Mouse (Mus musculus) olfactory bulb, adult 2 months (tissue): Measurements from ENCODE around the gene Tshz2.

Experiments used
- CTCF ChIP-seq: fragments of 200-500 bp; IDR thresholded peaks from 2 replicates; pipeline ENCODE4 v1.5.1; 2012; ENCODE audit warnings: low read depth, mild to moderate bottlenecking, low read length, moderate library complexity; ENCODE audit not compliant: insufficient read depth
- POLR2A ChIP-seq: fragments of 200-500 bp; IDR thresholded peaks from 2 replicates; pipeline ENCODE4 v1.6.1; 2012; ENCODE audit warnings: mild to moderate bottlenecking, low read depth, low read length, moderate library complexity; ENCODE audit not compliant: insufficient read depth

GRCm38 (mm10) chr2:170041101-170041500 is 408.3 kb downstream of the Tshz2 start:
- TF ChIP-seq CTCF = no peak
- no peak for TF ChIP-seq POLR2A
